Mouse (Mus musculus) lung, adult 2 months (tissue): ENCODE data around the gene Satb2.

Source experiments
- CTCF ChIP-seq: fragments of 200-500 bp; IDR thresholded peaks from 2 replicates; pipeline ENCODE4 v1.5.1; 2011; ENCODE audit warnings: mild to moderate bottlenecking, low read length, control low read depth; ENCODE audit not compliant: insufficient read depth
- POLR2A ChIP-seq: fragments of 200-500 bp; IDR thresholded peaks from 2 replicates; pipeline ENCODE4 v1.6.1; 2011; ENCODE audit warnings: low read depth, mild to moderate bottlenecking, control low read depth, low read length, borderline replicate concordance; ENCODE audit errors: extremely low read depth

GRCm38 (mm10) chr1:56958996-56959395 lies 19.5 kb downstream of the Satb2 start:
- no peak for TF ChIP-seq POLR2A
- no peak for TF ChIP-seq CTCF
